Mouse (Mus musculus) MEL (cell line): ENCODE measurements around the gene 9430097D07Rik. TPM values are rescaled to one million over a fixed set of nuclear protein-coding genes. Genes with fewer than 3 reads are reported as not detected.

ENCODE experiments used
- DNase-seq: peaks from one replicate; pipeline ENCODE4 v3.0.0; 2011; ENCODE audit warnings: low read depth, low spot score
- H3K27ac ChIP-seq: 2 replicates; pipeline ENCODE4 v1.5.1; 2012; ENCODE audit warnings: low read depth, mild to moderate bottlenecking, control low read depth, low read length, moderate library complexity; ENCODE audit not compliant: control insufficient read depth
- H3K27me3 ChIP-seq, 2 experiments: fragments of 150-350 bp in 1 of 2; sonication (generic) in 1 of 2; 2 replicates each; pipeline ENCODE4 v1.6.1; 2012; ENCODE audit warnings: low read length in 2 of 2, mild to moderate bottlenecking in 2 of 2, improper control_type of control experiment in 1 of 2, moderate library complexity in 1 of 2; ENCODE audit not compliant: insufficient read depth in 2 of 2, control insufficient read depth in 1 of 2
- H3K36me3 ChIP-seq, 2 experiments: 2 replicates each; pipeline ENCODE4 v1.6.1; 2012 to 2014; ENCODE audit warnings: low read length in 2 of 2, improper control_type of control experiment in 1 of 2, inconsistent platforms in 1 of 2, mild to moderate bottlenecking in 1 of 2; ENCODE audit not compliant: insufficient read depth in 2 of 2, control insufficient read depth in 1 of 2
- H3K4me1 ChIP-seq, 2 experiments: fragments of 150-350 bp in 1 of 2; sonication (generic) in 1 of 2; 2 replicates each; pipeline ENCODE4 v1.6.1; 2012; ENCODE audit warnings: low read length in 2 of 2, improper control_type of control experiment in 1 of 2, mild to moderate bottlenecking in 1 of 2; ENCODE audit not compliant: insufficient read depth in 2 of 2, control insufficient read depth in 1 of 2
- H3K4me3 ChIP-seq, 2 experiments: fragments of 150-350 bp in 1 of 2; sonication (generic) in 1 of 2; 2 replicates each; pipeline ENCODE4 v1.5.1; 2012; ENCODE audit warnings: low read depth in 2 of 2, low read length in 2 of 2, mild to moderate bottlenecking in 2 of 2, moderate library complexity in 2 of 2, control low read depth in 1 of 2, improper control_type of control experiment in 1 of 2; ENCODE audit not compliant: control insufficient read depth in 1 of 2, insufficient read depth in 1 of 2
- H3K79me2 ChIP-seq: 2 replicates; pipeline ENCODE4 v1.6.1; 2012; ENCODE audit warnings: mild to moderate bottlenecking, low read length, moderate library complexity; ENCODE audit not compliant: control insufficient read depth, poor library complexity, insufficient read depth
- H3K9ac ChIP-seq: 2 replicates; pipeline ENCODE4 v1.6.1; 2012; ENCODE audit warnings: low read depth, mild to moderate bottlenecking, control low read depth, low read length, moderate library complexity; ENCODE audit not compliant: control insufficient read depth, poor library complexity, severe bottlenecking
- H3K9me3 ChIP-seq: fragments of 150-350 bp; sonication (generic); replicated peaks from 2 replicates; pipeline ENCODE4 v1.6.1; 2012; ENCODE audit warnings: mild to moderate bottlenecking, low read length, improper control_type of control experiment, moderate library complexity; ENCODE audit not compliant: insufficient read depth
- CHD1 ChIP-seq: IDR thresholded peaks from 2 replicates; pipeline ENCODE4 v1.6.1; 2012; ENCODE audit warnings: low read depth, mild to moderate bottlenecking, inconsistent platforms, low read length, improper control_type of control experiment
- CHD2 ChIP-seq: IDR thresholded peaks from 2 replicates; pipeline ENCODE4 v1.6.1; 2011; ENCODE audit warnings: low read length, improper control_type of control experiment
- E2F4 ChIP-seq: IDR thresholded peaks from 2 replicates; pipeline ENCODE4 v1.6.1; 2011; ENCODE audit warnings: low read depth, low read length, improper control_type of control experiment, borderline replicate concordance
- EP300 ChIP-seq, 2 experiments: IDR thresholded peaks; 2 replicates each; pipeline ENCODE4 v1.6.1; 2011; ENCODE audit warnings: improper control_type of control experiment in 2 of 2, low read length in 2 of 2, low read depth in 1 of 2, mild to moderate bottlenecking in 1 of 2
- ETS1 ChIP-seq: IDR thresholded peaks from 2 replicates; pipeline ENCODE4 v1.6.1; 2012; ENCODE audit warnings: low read depth, mild to moderate bottlenecking, inconsistent platforms, low read length, improper control_type of control experiment, moderate library complexity
- GABPA ChIP-seq: IDR thresholded peaks from 2 replicates; pipeline ENCODE4 v1.6.1; 2012; ENCODE audit warnings: low read depth, mild to moderate bottlenecking, inconsistent platforms, low read length, improper control_type of control experiment, moderate library complexity
- HCFC1 ChIP-seq: IDR thresholded peaks from 2 replicates; pipeline ENCODE4 v1.6.1; 2012; ENCODE audit warnings: low read depth, mild to moderate bottlenecking, inconsistent platforms, low read length, improper control_type of control experiment, moderate library complexity
- JUND ChIP-seq: IDR thresholded peaks from 2 replicates; pipeline ENCODE4 v1.6.1; 2011; ENCODE audit warnings: low read depth, mild to moderate bottlenecking, improper control_type of control experiment, low read length
- MAFK ChIP-seq: IDR thresholded peaks from 2 replicates; pipeline ENCODE4 v1.6.1; 2011; ENCODE audit warnings: low read depth, mild to moderate bottlenecking, low read length, improper control_type of control experiment, borderline replicate concordance
- MAX ChIP-seq: IDR thresholded peaks from 2 replicates; pipeline ENCODE4 v1.6.1; 2011; ENCODE audit warnings: low read length, improper control_type of control experiment
- MAZ ChIP-seq: IDR thresholded peaks from 2 replicates; pipeline ENCODE4 v1.6.1; 2012; ENCODE audit warnings: low read depth, mild to moderate bottlenecking, inconsistent platforms, low read length, improper control_type of control experiment
- MEF2A ChIP-seq: IDR thresholded peaks from 2 replicates; pipeline ENCODE4 v1.6.1; 2014; ENCODE audit warnings: low read depth, mild to moderate bottlenecking, inconsistent platforms, low read length, improper control_type of control experiment; ENCODE audit not compliant: poor library complexity, insufficient replicate concordance, severe bottlenecking; ENCODE audit errors: extremely low read depth
- MXI1 ChIP-seq: IDR thresholded peaks from 2 replicates; pipeline ENCODE4 v1.6.1; 2011; ENCODE audit warnings: mild to moderate bottlenecking, low read depth, low read length, improper control_type of control experiment
- MYC ChIP-seq: IDR thresholded peaks from 2 replicates; pipeline ENCODE4 v1.6.1; 2011; ENCODE audit warnings: low read depth, mild to moderate bottlenecking, low read length, improper control_type of control experiment, moderate library complexity
- NELFE ChIP-seq: IDR thresholded peaks from 2 replicates; pipeline ENCODE4 v1.6.1; 2011; ENCODE audit warnings: low read depth, low read length, improper control_type of control experiment
- POLR2A ChIP-seq, 2 experiments: IDR thresholded peaks; 2 replicates each; pipeline ENCODE4 v1.6.1; 2011 to 2012; ENCODE audit warnings: low read length in 2 of 2, mild to moderate bottlenecking in 2 of 2, control low read depth in 1 of 2, improper control_type of control experiment in 1 of 2, low read depth in 1 of 2, moderate library complexity in 1 of 2; ENCODE audit not compliant: control insufficient read depth in 1 of 2, insufficient read depth in 1 of 2, poor library complexity in 1 of 2
- POLR2AphosphoS2 ChIP-seq: IDR thresholded peaks from 2 replicates; pipeline ENCODE4 v1.6.1; 2011; ENCODE audit warnings: low read length, improper control_type of control experiment
- POLR2AphosphoS5 ChIP-seq: IDR thresholded peaks from 2 replicates; pipeline ENCODE4 v1.6.1; 2012; ENCODE audit warnings: low read depth, borderline replicate concordance, mild to moderate bottlenecking, inconsistent platforms, low read length, moderate library complexity, mixed read lengths
- RAD21 ChIP-seq: IDR thresholded peaks from 2 replicates; pipeline ENCODE4 v1.6.1; 2011; ENCODE audit warnings: mild to moderate bottlenecking, low read depth, low read length, improper control_type of control experiment
- SMC3 ChIP-seq: IDR thresholded peaks from 2 replicates; pipeline ENCODE4 v1.6.1; 2011; ENCODE audit warnings: low read depth, low read length, improper control_type of control experiment
- TAL1 ChIP-seq: IDR thresholded peaks from 2 replicates; pipeline ENCODE4 v1.6.1; 2012; ENCODE audit warnings: mild to moderate bottlenecking, inconsistent platforms, low read length, moderate library complexity, mixed read lengths
- TBP ChIP-seq: IDR thresholded peaks from 2 replicates; pipeline ENCODE4 v1.8.0; 2011; ENCODE audit warnings: low read depth, low read length, improper control_type of control experiment
- USF1 ChIP-seq: IDR thresholded peaks from 2 replicates; pipeline ENCODE4 v1.6.1; 2014; ENCODE audit warnings: low read depth, mild to moderate bottlenecking, inconsistent platforms, low read length, improper control_type of control experiment, moderate library complexity
- ZC3H11A ChIP-seq: IDR thresholded peaks from 2 replicates; pipeline ENCODE4 v1.6.1; 2012; ENCODE audit warnings: low read depth, mild to moderate bottlenecking, inconsistent platforms, low read length, improper control_type of control experiment
- ZKSCAN1 ChIP-seq: IDR thresholded peaks from 2 replicates; pipeline ENCODE4 v1.6.1; 2012; ENCODE audit warnings: low read depth, mild to moderate bottlenecking, inconsistent platforms, low read length, improper control_type of control experiment, moderate library complexity
- ZMIZ1 ChIP-seq: IDR thresholded peaks from 2 replicates; pipeline ENCODE4 v1.6.1; 2012; ENCODE audit warnings: low read depth, mild to moderate bottlenecking, inconsistent platforms, low read length, improper control_type of control experiment, moderate library complexity
- ZNF384 ChIP-seq: IDR thresholded peaks from 2 replicates; pipeline ENCODE4 v1.6.1; 2012; ENCODE audit warnings: low read depth, mild to moderate bottlenecking, inconsistent platforms, low read length, improper control_type of control experiment
- polyA plus RNA-seq, 2 experiments: library from polyadenylated mRNA; stranded (reverse) in 1 of 2; unstranded in 1 of 2; fragments of >175 nt in 1 of 2; fragments of >200 nt in 1 of 2; gene quantifications; 2 replicates each; pipeline versions ENCODE4 v1.2.1 to v1.2.4; 2012; ENCODE audit warnings: low replicate concordance in 2 of 2, low read depth in 1 of 2; ENCODE audit not compliant: insufficient read length in 2 of 2, insufficient read depth in 1 of 2, missing spikeins in 1 of 2
- total RNA-seq: library from RNA; depleted of rRNA; stranded (reverse); fragments of 300-350 nt; gene quantifications from 2 replicates; pipeline ENCODE4 v1.2.3, GENCODE M21; 2012

Gene 9430097D07Rik
- total and polyA plus RNA-seq, 3 experiments, result 0.11 to 0.12 TPM; not detected in 1

GRCm38 (mm10) chr2:32607262-32607947, 31.9 kb upstream of the 9430097D07Rik start:
- DNase-seq, result peak; percentile 78
- H3K9me3 ChIP-seq, result no peaks in the 10 kb centered on the region
- H3K27ac ChIP-seq, result peak overlapping the region; percentile 74
- H3K27me3 ChIP-seq, result no peaks in the 10 kb centered on the region
- peaks cover 6 to 29% of the 10 kb centered on the region in 2 experiments for H3K4me1 ChIP-seq
- TF ChIP-seq CHD2 (no peak), ZKSCAN1 (no peak), TBP (no peak), POLR2AphosphoS2 (no peak), POLR2A (IDR thresholded peaks at IDR 0.05; ENCODE audit: control insufficient read depth in 1 of 2, insufficient read depth in 1 of 2, low read depth in 1 of 2, low read length in 2 of 2, poor library complexity in 1 of 2) (0 out of 4 replicates have a peak, but pooled peaks of 1 of the 2 experiments have one; percentile 14), CHD1 (no peak), TAL1 (no peak), RAD21 (no peak)
- peaks cover 0 to 6% of the 10 kb centered on the region in 2 experiments; a peak in 2 of 4 replicates for H3K36me3 ChIP-seq
- H3K9ac ChIP-seq, result peak overlapping the region; percentile 76
- H3K4me3 ChIP-seq, result peak overlapping the region; percentile 78 to 93
- peaks cover 2% of the 10 kb centered on the region; the same call in 1 of the 2 replicates for H3K79me2 ChIP-seq

DNA sequence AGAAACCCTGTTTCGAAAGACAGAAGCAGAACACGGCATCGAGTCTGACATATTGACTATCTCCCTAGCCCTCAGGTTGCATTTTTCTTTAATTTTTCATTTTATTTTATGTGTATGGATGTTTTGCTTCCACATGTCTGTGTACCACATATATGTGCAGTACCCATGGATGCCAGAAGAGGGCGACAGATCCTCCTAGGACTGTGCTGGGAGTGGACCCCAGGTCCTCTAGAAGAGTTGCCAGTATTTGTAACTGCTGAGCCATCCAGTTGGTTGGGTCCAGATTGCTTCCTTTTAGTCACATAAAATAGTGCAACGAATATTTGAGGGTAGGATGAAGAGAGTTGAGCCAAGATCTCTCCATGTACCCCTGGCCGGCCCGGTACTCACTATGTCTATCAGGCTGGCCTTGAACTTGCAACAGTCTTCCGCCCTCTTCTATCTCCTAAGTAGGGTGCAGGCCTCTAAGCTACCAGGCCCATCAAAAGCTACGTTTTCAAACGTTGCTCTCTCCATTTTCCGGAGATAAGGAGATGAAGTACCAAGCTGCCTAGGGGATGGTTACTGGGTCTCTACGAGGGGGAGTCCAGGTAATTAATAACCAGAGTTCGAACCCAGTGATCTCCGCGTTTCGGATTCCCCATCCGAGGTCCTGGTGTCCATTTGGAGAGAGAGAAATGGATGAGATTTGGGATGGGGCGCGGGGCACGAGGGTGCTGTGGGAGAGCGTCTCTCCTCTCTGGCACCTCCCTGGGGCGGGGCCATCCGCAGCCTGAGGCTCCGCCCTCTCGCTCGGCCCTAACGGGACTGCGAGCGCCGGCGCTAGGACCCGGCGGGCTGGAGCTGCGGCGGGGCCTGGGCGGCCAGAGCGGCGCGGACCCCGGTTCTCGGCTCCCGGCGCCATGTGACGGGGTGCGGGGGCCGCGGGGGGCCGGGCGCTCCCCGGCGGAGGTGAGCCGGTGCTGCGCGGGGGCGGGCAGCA, 31.0 kb upstream of the 9430097D07Rik start:
- H3K4me1 ChIP-seq, result peaks cover 5 to 27% of the 10 kb centered on the region in 2 experiments
- H3K27me3 ChIP-seq, result no peaks in the 10 kb centered on the region
- peak; percentile 90 for DNase-seq
- H3K79me2 ChIP-seq, result peaks cover 2% of the 10 kb centered on the region; the same call in 1 of the 2 replicates
- H3K9me3 ChIP-seq, result no peaks in the 10 kb centered on the region
- H3K27ac ChIP-seq, result peak overlapping the region; percentile 74
- H3K4me3 ChIP-seq, result peak overlapping the region; percentile 78 to 93
- H3K9ac ChIP-seq, result peak overlapping the region; percentile 76
- H3K36me3 ChIP-seq, result peaks cover 0 to 6% of the 10 kb centered on the region in 2 experiments; a peak in 2 of 4 replicates
- TF ChIP-seq ZNF384 (no peak), SMC3 (peak; percentile 51), ZMIZ1 (no peak), POLR2A (IDR thresholded peaks at IDR 0.05; ENCODE audit: control insufficient read depth in 1 of 2, insufficient read depth in 1 of 2, low read depth in 1 of 2, low read length in 2 of 2, poor library complexity in 1 of 2) (peak in 1 of 2 experiments; percentile 46; a peak in 2 of 4 replicates), ZC3H11A (no peak; the same call in 1 of the 2 replicates), JUND (no peak), MAFK (no peak), NELFE (peak; percentile 47; the same call in 1 of the 2 replicates), GABPA (no peak), HCFC1 (peak; percentile 64), EP300 (IDR thresholded peaks at IDR 0.05; ENCODE audit: low read depth in 1 of 2, low read length in 2 of 2) (peak; percentile 14 to 26; a peak in 1 of 4 replicates), E2F4 (no peak), MAX (no peak; the same call in 1 of the 2 replicates), USF1 (peak; percentile 50; the same call in 1 of the 2 replicates), MXI1 (peak; percentile 79; the same call in 1 of the 2 replicates), TBP (no peak), MYC (peak; percentile 27; the same call in 1 of the 2 replicates), POLR2AphosphoS5 (no peak), RAD21 (peak; percentile 28), MAZ (peak; percentile 85; the same call in 1 of the 2 replicates), ETS1 (0 out of 2 replicates have a peak, but pooled peaks have one; percentile 31), CHD2 (no peak), MEF2A (no peak)
